Mouse (Mus musculus) hindbrain, embryonic 11.5 days (tissue): ENCODE measurements around the gene Bbs1. TPM values are rescaled to one million over a fixed set of nuclear protein-coding genes. Genes with fewer than 3 reads are reported as not detected.
"Not testable (repeated sequence)": the region's sequence is repeated elsewhere in the genome, so short reads cannot be mapped to it uniquely, and the experiment has no call there.

ENCODE experiments used
- ATAC-seq: fragments of 200-750 bp; cut with Nextera tagmentation; 2 replicates; pipeline ENCODE4 v1.8.0; 2017; ENCODE audit warnings: mild to moderate bottlenecking, moderate TSS enrichment, moderate library complexity; ENCODE audit not compliant: low FRiP score
- DNase-seq: peaks from one replicate; pipeline ENCODE4 v3.0.0-alpha.2; 2015; ENCODE audit warnings: low spot score
- H3K27ac ChIP-seq: fragments of 300-500 bp; sonication (generic); 2 replicates; pipeline ENCODE4 v1.5.1; 2014; ENCODE audit warnings: mild to moderate bottlenecking, low read depth, low read length
- H3K27me3 ChIP-seq: fragments of 300-500 bp; sonication (generic); 2 replicates; pipeline ENCODE4 v1.6.1; 2014; ENCODE audit warnings: mild to moderate bottlenecking, low read length, moderate library complexity, mixed read lengths; ENCODE audit not compliant: control insufficient read depth, insufficient read depth
- H3K36me3 ChIP-seq: fragments of 300-500 bp; sonication (generic); 2 replicates; pipeline ENCODE4 v1.6.1; 2014; ENCODE audit warnings: mild to moderate bottlenecking, low read length, moderate library complexity, mixed read lengths; ENCODE audit not compliant: control insufficient read depth, insufficient read depth
- H3K4me1 ChIP-seq: fragments of 300-500 bp; sonication (generic); replicated peaks from 2 replicates; pipeline ENCODE4 v1.6.1; 2014; ENCODE audit warnings: low read length, mixed read lengths; ENCODE audit not compliant: control insufficient read depth, insufficient read depth
- H3K4me2 ChIP-seq: fragments of 300-500 bp; sonication (generic); replicated peaks from 2 replicates; pipeline ENCODE4 v1.6.1; 2014; ENCODE audit warnings: mild to moderate bottlenecking, low read depth, low read length
- H3K4me3 ChIP-seq: fragments of 300-500 bp; sonication (generic); 2 replicates; pipeline ENCODE4 v1.5.1; 2014; ENCODE audit warnings: low read depth, low read length
- H3K9ac ChIP-seq: fragments of 300-500 bp; sonication (generic); 2 replicates; pipeline ENCODE4 v1.6.1; 2014; ENCODE audit warnings: low read depth, low read length
- H3K9me3 ChIP-seq: fragments of 300-500 bp; sonication (generic); 2 replicates; pipeline ENCODE4 v1.6.1; 2016; ENCODE audit warnings: low read length; ENCODE audit not compliant: control insufficient read depth
- whole genome bisulfite sequencing: fragments of 180-500 bp; shearing (Covaris S2); extraction: QIAGEN DNeasy Blood & Tissue Kit; methylation state at CpG from one replicate; pipeline ENCODE4 v1.1.7; 2014; 5-methylcytosine and 5-hydroxymethylcytosine counted together
- polyA plus RNA-seq: library from polyadenylated mRNA; unstranded; fragments of >200 nt; fragmentation: Nextera tagmentation; extraction: Ambion mirVana; gene quantifications from 2 replicates; pipeline ENCODE4 v1.2.1, GENCODE M21; 2014

The Bbs1 gene
- 8.1 and 11.6 TPM in 2 replicates for polyA plus RNA-seq

GRCm38 (mm10) chr19:4905979-4906794 lies at the start of gene Bbs1:
TSS of gene Bbs1 (minus strand) at chr19:4906628.
- 9% methylated on average over 31 of the region's 31 CpGs for WGBS
- Histone ChIP-seq H3K27ac (peak within 1 kb of the TSS; percentile 3), H3K36me3 (peaks cover 6% of the 10 kb centered on the region; the same call in 1 of the 2 replicates), H3K9me3 (no peaks in the 10 kb centered on the region), H3K4me3 (peak within 1 kb of the TSS; percentile 52), H3K9ac (peak within 1 kb of the TSS; percentile 58), H3K27me3 (no peaks in the 10 kb centered on the region), H3K4me1 (peaks cover 2% of the 10 kb centered on the region; the same call in 1 of the 2 replicates), H3K4me2 (peak within 1 kb of the TSS; percentile 62)
- DNase-seq: peak; percentile 90
- ATAC-seq: peak; percentile 61

DNA sequence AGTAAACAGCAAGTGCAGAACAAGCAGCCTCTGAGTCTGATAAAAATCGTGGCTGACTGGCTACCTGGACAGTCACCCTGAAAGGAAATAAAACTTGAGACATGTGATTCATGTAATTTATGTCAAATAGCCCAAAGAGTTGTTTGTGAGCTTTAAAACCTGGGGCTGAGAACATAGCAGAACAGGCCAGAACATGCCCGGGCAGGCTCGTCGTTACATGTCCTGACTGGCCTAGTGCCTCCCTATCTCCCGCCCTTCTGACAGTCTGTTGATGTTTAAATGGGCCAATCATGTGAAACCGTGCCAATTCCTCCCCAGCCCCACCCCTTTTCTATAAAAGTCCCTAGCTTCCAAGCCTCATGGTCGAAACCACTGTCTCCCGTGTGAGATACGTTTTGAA lies 42.2 kb upstream of the Bbs1 start:
- not testable (repeated sequence) for H3K9me3 ChIP-seq, H3K36me3 ChIP-seq, H3K9ac ChIP-seq, H3K27ac ChIP-seq, ATAC-seq, H3K27me3 ChIP-seq, H3K4me3 ChIP-seq, DNase-seq, H3K4me2 ChIP-seq, H3K4me1 ChIP-seq
- 86% methylated on average over 9 of the region's 9 CpGs for WGBS

- no peaks in the 10 kb centered on the region for H3K9me3 ChIP-seq
- H3K27ac ChIP-seq: no peak overlapping the region
- peaks cover 4% of the 10 kb centered on the region for H3K27me3 ChIP-seq
- H3K4me2 ChIP-seq: no peak overlapping the region
- no peaks in the 10 kb centered on the region for H3K4me1 ChIP-seq
- ATAC-seq: no peak
- no peak overlapping the region for H3K4me3 ChIP-seq
- WGBS: 48% methylated on average over 6 of the region's 6 CpGs
- H3K9ac ChIP-seq: no peak overlapping the region
- DNase-seq: no peak
- no peaks in the 10 kb centered on the region for H3K36me3 ChIP-seq
Measured at GRCm38 (mm10) chr19:4945540-4945939, 39.1 kb upstream of the Bbs1 start.

DNA sequence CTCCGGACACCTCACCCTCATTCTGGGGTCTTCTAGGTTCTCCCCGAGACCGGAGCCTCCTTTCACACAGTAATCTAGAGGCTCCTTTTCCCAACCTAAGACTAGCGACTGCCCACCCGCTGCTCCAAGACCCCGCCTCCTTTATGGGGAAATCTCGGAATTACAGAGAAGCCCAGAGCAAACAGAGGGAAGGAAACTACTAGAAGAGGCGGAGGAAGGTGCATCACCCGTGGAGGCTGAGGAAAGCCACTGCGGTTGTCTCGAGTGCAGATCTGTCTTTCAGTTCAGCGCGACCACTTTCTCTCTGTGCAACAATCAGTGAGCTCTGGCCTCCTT lies 36.8 kb upstream of the Bbs1 start:
- no peaks in the 10 kb centered on the region for H3K4me1 ChIP-seq
- ATAC-seq: no peak; the same call in 1 of the 2 replicates
- no peaks in the 10 kb centered on the region for H3K36me3 ChIP-seq
- no peaks in the 10 kb centered on the region for H3K9me3 ChIP-seq
- peak overlapping the region; percentile 38 for H3K9ac ChIP-seq
- DNase-seq: no peak
- H3K27me3 ChIP-seq: peaks cover 4% of the 10 kb centered on the region
- H3K4me3 ChIP-seq: peak overlapping the region; percentile 50
- WGBS: 9% methylated on average over 13 of the region's 13 CpGs
- no peak overlapping the region for H3K27ac ChIP-seq
- H3K4me2 ChIP-seq: peak overlapping the region; percentile 75

GRCm38 (mm10) chr19:4942551-4943252 lies 36.3 kb upstream of the Bbs1 start, which contains the start of gene Peli3:
TSS of gene Peli3 (minus strand) at chr19:4943127.
- Histone ChIP-seq H3K9ac (peak within 1 kb of the TSS; percentile 38), H3K36me3 (no peaks in the 10 kb centered on the region), H3K27ac (no peak within 1 kb of the TSS), H3K9me3 (no peaks in the 10 kb centered on the region), H3K4me2 (peak within 1 kb of the TSS; percentile 75), H3K27me3 (peaks cover 4% of the 10 kb centered on the region), H3K4me1 (no peaks in the 10 kb centered on the region), H3K4me3 (peak within 1 kb of the TSS; percentile 50)
- whole genome bisulfite sequencing: 0% methylated on average over 37 of the region's 55 CpGs
- ATAC-seq (peak; percentile 95), DNase-seq (peak; percentile 87)

GRCm38 (mm10) chr19:4937444-4938310 lies 31.2 kb upstream of the Bbs1 start:
- Histone ChIP-seq H3K9ac (no peak overlapping the region), H3K9me3 (no peaks in the 10 kb centered on the region), H3K4me1 (no peaks in the 10 kb centered on the region; the same call in 1 of the 2 replicates), H3K36me3 (no peaks in the 10 kb centered on the region), H3K4me3 (no peak overlapping the region), H3K4me2 (no peak overlapping the region), H3K27me3 (peaks cover 4% of the 10 kb centered on the region), H3K27ac (no peak overlapping the region)
- ATAC-seq: no peak
- WGBS: 89% methylated on average over 17 of the region's 17 CpGs
- no peak for DNase-seq

DNA sequence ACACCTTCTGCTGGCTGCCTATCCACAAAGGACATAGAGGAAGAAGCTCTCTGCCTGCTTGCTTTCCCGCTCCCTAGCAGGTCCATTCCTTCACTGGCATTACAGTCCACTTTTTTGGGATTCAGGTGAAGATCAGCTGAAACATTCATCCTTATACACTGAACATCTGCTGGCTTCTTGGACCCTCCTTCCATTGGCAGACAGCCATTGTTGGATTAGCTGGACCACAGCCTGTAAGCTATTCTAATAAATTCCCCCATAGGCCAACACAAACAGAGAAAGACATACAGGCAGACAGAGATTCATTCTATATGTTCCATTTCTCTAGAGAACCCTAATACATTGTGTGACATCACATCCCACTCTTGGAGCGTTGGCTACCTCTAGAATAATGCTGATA lies 30.5 kb upstream of the Bbs1 start:
- DNase-seq: no peak
- H3K36me3 ChIP-seq: no peaks in the 10 kb centered on the region
- no peak overlapping the region for H3K27ac ChIP-seq
- 82% methylated on average over 2 of the region's 2 CpGs for WGBS
- no peak overlapping the region for H3K4me2 ChIP-seq
- no peak for ATAC-seq
- no peak overlapping the region for H3K4me3 ChIP-seq
- H3K9ac ChIP-seq: no peak overlapping the region
- H3K4me1 ChIP-seq: no peaks in the 10 kb centered on the region; the same call in 1 of the 2 replicates
- no peaks in the 10 kb centered on the region for H3K9me3 ChIP-seq
- H3K27me3 ChIP-seq: peaks cover 4% of the 10 kb centered on the region

- H3K4me2 ChIP-seq: peak overlapping the region; percentile 53
- ATAC-seq (no peak), DNase-seq (no peak)
- 0 out of 2 replicates have a peak, but pooled peaks cover 2% of the 10 kb centered on the region for H3K36me3 ChIP-seq
- H3K27me3 ChIP-seq: no peaks in the 10 kb centered on the region
- WGBS: 64% methylated on average over 5 of the region's 5 CpGs
- no peaks in the 10 kb centered on the region for H3K9me3 ChIP-seq
- H3K4me1 ChIP-seq: peaks cover 4% of the 10 kb centered on the region
- H3K27ac ChIP-seq: peak overlapping the region; percentile 70; the same call in 1 of the 2 replicates
- H3K4me3 ChIP-seq: peak overlapping the region; percentile 53
- H3K9ac ChIP-seq: peak overlapping the region; percentile 64
Measured at GRCm38 (mm10) chr19:4928781-4929180, 22.4 kb upstream of the Bbs1 start.
